ENCODE assay signal across 28 mouse cellular contexts in genomic region chr11:68394749-68395148, GRCm38 (mm10). TPM values are rescaled to one million over a fixed set of nuclear protein-coding genes. Genes with fewer than 3 reads are reported as not detected.
DNase-seq lines count a peak whose midpoint lies in the region; ATAC-seq and TF ChIP-seq lines count a peak whose summit lies in the region.
"Had no signal": no experiment of that assay in that cellular context is flagged by ENCODE, and none has a peak within 500 bp of the region (broad histone marks: within the 10 kb centered on the region; RNA-seq: fewer than 3 reads in every experiment).

No protein-coding gene starts in this region.

- H3K4me3 ChIP-seq in kidney, embryonic 14.5 days (ENCODE audit: low read length): no peak overlapping the region
- 0 out of 2 replicates have a peak overlapping the region, but pooled peaks have one; percentile 29 for H3K4me3 ChIP-seq in E14TG2a.4 (replicated peaks; ENCODE audit: low read length)
- H3K4me3 ChIP-seq in stomach, postnatal 0 days (ENCODE audit: low read depth, low read length): no peak overlapping the region
- H3K4me3 ChIP-seq: embryonic facial prominence, embryonic 12.5 days; embryonic facial prominence, embryonic 15.5 days; erythroblast, embryonic 14.5 days; forebrain, embryonic 12.5 days; forebrain, embryonic 15.5 days; heart, adult 2 months; heart, embryonic 10.5 days; heart, embryonic 13.5 days had no signal

- H3K27me3 ChIP-seq in kidney, embryonic 14.5 days (ENCODE audit: control insufficient read depth, insufficient read depth, low read length): peaks cover 63% of the 10 kb centered on the region
- peaks cover 70% of the 10 kb centered on the region for H3K27me3 ChIP-seq in E14TG2a.4 (ENCODE audit: insufficient read depth, low read length)
- H3K27me3 ChIP-seq in stomach, postnatal 0 days (ENCODE audit: control insufficient read depth, insufficient read depth, low read length): 0 out of 2 replicates have a peak, but pooled peaks cover 3% of the 10 kb centered on the region

- no peaks in the 10 kb centered on the region for H3K36me3 ChIP-seq in kidney, embryonic 14.5 days (ENCODE audit: control insufficient read depth, insufficient read depth, low read length)
- peaks cover 55% of the 10 kb centered on the region for H3K36me3 ChIP-seq in E14TG2a.4 (ENCODE audit: insufficient read depth, low read length)
- no peaks in the 10 kb centered on the region for H3K36me3 ChIP-seq in stomach, postnatal 0 days (ENCODE audit: control insufficient read depth, insufficient read depth, low read length)
- H3K36me3 ChIP-seq: embryonic facial prominence, embryonic 12.5 days; embryonic facial prominence, embryonic 15.5 days; forebrain, embryonic 12.5 days; forebrain, embryonic 15.5 days; G1E; heart, embryonic 10.5 days; heart, embryonic 13.5 days had no signal

- 50% methylated on average over 4 of the region's 4 CpGs for WGBS in kidney, embryonic 14.5 days
- 46% methylated on average over 4 of the region's 4 CpGs for WGBS in stomach, postnatal 0 days

- H3K4me1 ChIP-seq in kidney, embryonic 14.5 days (ENCODE audit: control insufficient read depth, insufficient read depth, low read length): peaks cover 8% of the 10 kb centered on the region
- H3K4me1 ChIP-seq in E14TG2a.4 (replicated peaks; ENCODE audit: low read depth, low read length): peaks cover 93% of the 10 kb centered on the region
- H3K4me1 ChIP-seq in stomach, postnatal 0 days (replicated peaks; ENCODE audit: control insufficient read depth, insufficient read depth): no peaks in the 10 kb centered on the region

- no peak overlapping the region for H3K4me2 ChIP-seq in kidney, embryonic 14.5 days (replicated peaks; ENCODE audit: low read depth, low read length)
- H3K4me2 ChIP-seq in stomach, postnatal 0 days (replicated peaks; ENCODE audit: low read depth): no peak overlapping the region
- H3K4me2 ChIP-seq: embryonic facial prominence, embryonic 12.5 days; embryonic facial prominence, embryonic 15.5 days; forebrain, embryonic 12.5 days; forebrain, embryonic 15.5 days; heart, embryonic 13.5 days; hindbrain, embryonic 14.5 days had no signal

- no peak for ATAC-seq in kidney, embryonic 14.5 days (ENCODE audit: low FRiP score, low TSS enrichment)
- ATAC-seq in stomach, postnatal 0 days (ENCODE audit: low FRiP score, low TSS enrichment): 0 out of 2 replicates have a peak, but pooled peaks have one; percentile 4
- ATAC-seq in erythroblast, adult 5-6 weeks (replicated peaks; ENCODE audit: low FRiP score, poor library complexity, severe bottlenecking): no peak
- ATAC-seq: forebrain, embryonic 15.5 days; hindbrain, postnatal 0 days had no signal

- H3K27ac ChIP-seq in kidney, embryonic 14.5 days (ENCODE audit: low read depth, low read length): no peak overlapping the region
- no peak overlapping the region for H3K27ac ChIP-seq in stomach, postnatal 0 days (replicated peaks)
- H3K27ac ChIP-seq: embryonic facial prominence, embryonic 12.5 days; embryonic facial prominence, embryonic 15.5 days; forebrain, embryonic 12.5 days; forebrain, embryonic 15.5 days; heart, adult 2 months; heart, embryonic 10.5 days; heart, embryonic 13.5 days; hindbrain, embryonic 14.5 days; hindbrain, postnatal 0 days had no signal

- TF ChIP-seq EP300 in stomach, postnatal 0 days (optimal IDR thresholded peaks at IDR 0.05): no peak

- DNase-seq in kidney, postnatal 14 days: peak; percentile 38
- peak; percentile 61 for DNase-seq in ES-CJ7 (ENCODE audit: low read depth, low spot score)
- no peak for DNase-seq in stomach, postnatal 0 days (ENCODE audit: low spot score)
- no peak for DNase-seq in gastrocnemius, postnatal 4 days (ENCODE audit: low spot score in 2 of 2)
- DNase-seq: adrenal gland, postnatal 10 days; adrenal gland, postnatal 36 days; B cell, adult 2 months; cerebellum, adult 18-20 months; cerebellum, adult 9-10 months; gastrocnemius, postnatal 25 days; heart, adult 2 months; heart, postnatal 14 days; heart, postnatal 4 days had no signal

- H3K9ac ChIP-seq in kidney, embryonic 14.5 days (ENCODE audit: low read depth, low read length): no peak overlapping the region
- H3K9ac ChIP-seq in stomach, postnatal 0 days (ENCODE audit: low read length): no peak overlapping the region
- H3K9ac ChIP-seq: embryonic facial prominence, embryonic 12.5 days; embryonic facial prominence, embryonic 15.5 days; forebrain, embryonic 12.5 days; forebrain, embryonic 15.5 days; heart, embryonic 13.5 days; hindbrain, embryonic 14.5 days had no signal

- no peak for TF ChIP-seq CTCF in E14TG2a.4 (conservative IDR thresholded peaks at IDR 0.05; ENCODE audit: low read length)
- no peak for TF ChIP-seq CTCF in stomach, postnatal 0 days (IDR thresholded peaks at IDR 0.05; ENCODE audit: low read depth)

- no peaks in the 10 kb centered on the region for H3K9me3 ChIP-seq in kidney, embryonic 14.5 days (ENCODE audit: control insufficient read depth, low read length)
- H3K9me3 ChIP-seq in E14TG2a.4 (ENCODE audit: low read length): no peaks in the 10 kb centered on the region; the same call in 1 of the 2 replicates
- H3K9me3 ChIP-seq in stomach, postnatal 0 days (ENCODE audit: control insufficient read depth, low read length): no peaks in the 10 kb centered on the region
- H3K9me3 ChIP-seq: embryonic facial prominence, embryonic 12.5 days; embryonic facial prominence, embryonic 15.5 days; forebrain, embryonic 12.5 days; forebrain, embryonic 15.5 days; G1E; heart, embryonic 10.5 days had no signal

RNA-seq across cellular contexts. Expression of gene Ntn1, which starts 5.9 kb away (rescaled TPM):
- polyA plus RNA-seq in kidney, embryonic 14.5 days (2014; fragmentation: Nextera tagmentation; extraction: Ambion mirVana): 8.5 and 10.2 TPM in 2 replicates
- 7.4 and 8.5 TPM in 2 replicates for polyA plus RNA-seq in stomach, postnatal 0 days (2015; fragmentation: Nextera tagmentation; extraction: Ambion mirVana)
- total RNA-seq in erythroblast, adult 5-6 weeks (2015; ENCODE audit: low replicate concordance): not detected in 2 replicates
- not detected in 2 replicates for total RNA-seq in erythroblast, adult 5-6 weeks (2017; ENCODE audit: low replicate concordance)
- total RNA-seq in gastrocnemius, postnatal 4 days (2021): 10 to 100 TPM; 28.6 to 29.0 TPM
- total RNA-seq: common myeloid progenitor, adult 5-6 weeks; granulocyte monocyte progenitor cell, adult 5-6 weeks had no signal
- polyA plus RNA-seq: erythroblast, embryonic 14.5 days; G1E had no signal

RNA-seq across cellular contexts. Expression of gene Pik3r5, which starts 37.2 kb away (rescaled TPM):
- polyA plus RNA-seq in kidney, embryonic 14.5 days (2014; fragmentation: Nextera tagmentation; extraction: Ambion mirVana): 0.41 and 1.5 TPM in 2 replicates
- polyA plus RNA-seq in stomach, postnatal 0 days (2015; fragmentation: Nextera tagmentation; extraction: Ambion mirVana): 0.24 and 0.36 TPM in 2 replicates
- total RNA-seq in erythroblast, adult 5-6 weeks (2015; ENCODE audit: low replicate concordance): 8.3 and 12.5 TPM in 2 replicates
- total RNA-seq in erythroblast, adult 5-6 weeks (2017; ENCODE audit: low replicate concordance): 2.5 and 7.2 TPM in 2 replicates
- under 1 TPM; 0.78 to 0.80 TPM for total RNA-seq in gastrocnemius, postnatal 4 days (2021)

Comparison
In these comparisons a context has a peak if more than half of its experiments do, and no peak if none do; other contexts are left out.
1. DNase-seq: peak in kidney, postnatal 14 days (single experiment) and ES-CJ7 (single experiment); none in stomach, postnatal 0 days (single experiment) and gastrocnemius, postnatal 4 days (0 of 2).
2. RNA of gene Ntn1, which starts 5.9 kb away (total RNA-seq): 28.6 to 29.0 TPM in gastrocnemius, postnatal 4 days; not detected in erythroblast, adult 5-6 weeks; every median in the first group is over 10 times any median in the second.